Mouse (Mus musculus) CH12.LX (cell line): ENCODE results near the gene Dnm3. TPM values are rescaled to one million over a fixed set of nuclear protein-coding genes. Genes with fewer than 3 reads are reported as not detected.

Source experiments
- DNase-seq: peaks from one replicate; pipeline ENCODE4 v3.0.0-alpha.2; 2013; ENCODE audit errors: extremely low read depth
- H3K27ac ChIP-seq: 2 replicates; pipeline ENCODE4 v1.5.1; 2012; ENCODE audit warnings: low read depth, mild to moderate bottlenecking, control low read depth, moderate library complexity; ENCODE audit not compliant: insufficient read depth
- H3K27me3 ChIP-seq: replicated peaks from 2 replicates; pipeline ENCODE3; 2012; ENCODE audit warnings: inconsistent platforms
- H3K36me3 ChIP-seq, 2 experiments: replicated peaks in 1 of 2; 2 replicates each; pipeline versions ENCODE3 to v1.6.1; 2012; ENCODE audit warnings: inconsistent platforms in 1 of 2, low read length in 1 of 2, mild to moderate bottlenecking in 1 of 2, mixed read lengths in 1 of 2, moderate library complexity in 1 of 2; ENCODE audit not compliant: control insufficient read depth in 1 of 2, insufficient read depth in 1 of 2
- H3K4me1 ChIP-seq, 2 experiments: 2 replicates each; pipeline ENCODE4 v1.6.1; 2012; ENCODE audit warnings: inconsistent platforms in 1 of 2, moderate library complexity in 1 of 2; ENCODE audit not compliant: insufficient read depth in 2 of 2, control insufficient read depth in 1 of 2
- H3K4me2 ChIP-seq: 2 replicates; pipeline ENCODE4 v1.6.1; 2012; ENCODE audit warnings: low read depth, mild to moderate bottlenecking, control low read depth; ENCODE audit not compliant: poor library complexity, insufficient read depth, severe bottlenecking
- H3K4me3 ChIP-seq, 3 experiments: fragments of 150-350 bp in 1 of 3; sonication (generic) in 1 of 3; replicated peaks in 1 of 3; 2 replicates each; pipeline versions ENCODE3 to v1.5.1; 2011 to 2012; ENCODE audit warnings: low read depth in 2 of 3, low read length in 2 of 3, mild to moderate bottlenecking in 2 of 3, moderate library complexity in 2 of 3, control low read depth in 1 of 3, improper control_type of control experiment in 1 of 3, inconsistent platforms in 1 of 3, mixed read lengths in 1 of 3; ENCODE audit not compliant: poor library complexity in 1 of 3
- H3K79me2 ChIP-seq: replicated peaks from 2 replicates; pipeline ENCODE4 v1.6.1; 2012; ENCODE audit warnings: mild to moderate bottlenecking, moderate library complexity; ENCODE audit not compliant: control insufficient read depth, poor library complexity, insufficient read depth, severe bottlenecking; ENCODE audit errors: extremely low read depth
- H3K9ac ChIP-seq: 2 replicates; pipeline ENCODE4 v1.6.1; 2012; ENCODE audit warnings: low read depth, mild to moderate bottlenecking, control low read depth, moderate library complexity; ENCODE audit not compliant: insufficient read depth
- H3K9me3 ChIP-seq: replicated peaks from 2 replicates; pipeline ENCODE3; 2012; ENCODE audit warnings: low read length, inconsistent platforms, mixed read lengths
- E2F4 ChIP-seq: IDR thresholded peaks from 2 replicates; pipeline ENCODE4 v1.6.1; 2011; ENCODE audit warnings: low read depth, low read length, improper control_type of control experiment; ENCODE audit not compliant: insufficient replicate concordance
- ELF1 ChIP-seq: IDR thresholded peaks from 2 replicates; pipeline ENCODE4 v1.6.1; 2014; ENCODE audit warnings: low read depth, mild to moderate bottlenecking, inconsistent platforms, low read length, improper control_type of control experiment
- EP300 ChIP-seq: IDR thresholded peaks from 2 replicates; pipeline ENCODE4 v1.6.1; 2011; ENCODE audit warnings: low read length, improper control_type of control experiment
- HCFC1 ChIP-seq: IDR thresholded peaks from 2 replicates; pipeline ENCODE4 v1.6.1; 2012; ENCODE audit warnings: low read depth, mild to moderate bottlenecking, inconsistent platforms, low read length, improper control_type of control experiment
- IRF4 ChIP-seq: IDR thresholded peaks from 2 replicates; pipeline ENCODE4 v1.6.1; 2014; ENCODE audit warnings: low read depth, mild to moderate bottlenecking, inconsistent platforms, low read length, improper control_type of control experiment
- MAFK ChIP-seq: IDR thresholded peaks from 2 replicates; pipeline ENCODE4 v1.6.1; 2011; ENCODE audit warnings: low read length, improper control_type of control experiment; ENCODE audit not compliant: insufficient replicate concordance
- POLR2AphosphoS2 ChIP-seq: IDR thresholded peaks from 2 replicates; pipeline ENCODE4 v1.6.1; 2011; ENCODE audit warnings: low read depth, low read length, improper control_type of control experiment
- RAD21 ChIP-seq: IDR thresholded peaks from 2 replicates; pipeline ENCODE4 v1.6.1; 2011; ENCODE audit warnings: low read depth, mild to moderate bottlenecking, low read length, improper control_type of control experiment, moderate library complexity
- USF2 ChIP-seq: conservative IDR thresholded peaks from 2 replicates; pipeline ENCODE4 v1.6.1; 2011; ENCODE audit warnings: low read depth, low read length, improper control_type of control experiment
- ZC3H11A ChIP-seq: IDR thresholded peaks from 2 replicates; pipeline ENCODE4 v1.6.1; 2012; ENCODE audit warnings: low read depth, mild to moderate bottlenecking, inconsistent platforms, low read length, improper control_type of control experiment
- ZKSCAN1 ChIP-seq: IDR thresholded peaks from 2 replicates; pipeline ENCODE4 v1.6.1; 2012; ENCODE audit warnings: low read depth, inconsistent platforms, low read length, improper control_type of control experiment, borderline replicate concordance
- ZMIZ1 ChIP-seq: IDR thresholded peaks from 2 replicates; pipeline ENCODE4 v1.6.1; 2012; ENCODE audit warnings: low read depth, mild to moderate bottlenecking, inconsistent platforms, low read length, improper control_type of control experiment
- ZNF384 ChIP-seq: IDR thresholded peaks from 2 replicates; pipeline ENCODE4 v1.6.1; 2012; ENCODE audit warnings: low read depth, low read length, improper control_type of control experiment, inconsistent platforms
- dilution Hi-C: fragments of 300-500 bp; cut with MboI; formaldehyde crosslinking; loops from 2 replicates; pipeline ENCODE4 v1.14.3; 2020; ENCODE audit warnings: low sequenced_read_pairs; ENCODE audit not compliant: extremely low pct_unique_long_range_greater_than_20kb, extremely low pct_ligation_motif_present
- in situ Hi-C: fragments of 300-500 bp; cut with MboI; formaldehyde crosslinking; loops from 3 replicates; pipeline ENCODE4 v1.14.3; 2019; ENCODE audit warnings: low sequenced_read_pairs, low pct_ligation_motif_present, low pct_unique_long_range_greater_than_20kb, mixed read lengths
- polyA plus RNA-seq: library from polyadenylated mRNA; unstranded; fragments of >175 nt; gene quantifications from 2 replicates; pipeline ENCODE4 v1.2.1, GENCODE M21; 2012; ENCODE audit warnings: low read depth; ENCODE audit not compliant: insufficient read length
- total RNA-seq, 2 experiments: library from RNA; depleted of rRNA; stranded (reverse); fragments of 300-350 nt in 1 of 2; fragments of >200 nt in 1 of 2; gene quantifications; 2 replicates each; pipeline ENCODE4 v1.2.3; 2012 to 2014

Gene Dnm3
- total and polyA plus RNA-seq, 3 experiments, result 3.6 to 9.5 (median 6.9) TPM

DNA sequence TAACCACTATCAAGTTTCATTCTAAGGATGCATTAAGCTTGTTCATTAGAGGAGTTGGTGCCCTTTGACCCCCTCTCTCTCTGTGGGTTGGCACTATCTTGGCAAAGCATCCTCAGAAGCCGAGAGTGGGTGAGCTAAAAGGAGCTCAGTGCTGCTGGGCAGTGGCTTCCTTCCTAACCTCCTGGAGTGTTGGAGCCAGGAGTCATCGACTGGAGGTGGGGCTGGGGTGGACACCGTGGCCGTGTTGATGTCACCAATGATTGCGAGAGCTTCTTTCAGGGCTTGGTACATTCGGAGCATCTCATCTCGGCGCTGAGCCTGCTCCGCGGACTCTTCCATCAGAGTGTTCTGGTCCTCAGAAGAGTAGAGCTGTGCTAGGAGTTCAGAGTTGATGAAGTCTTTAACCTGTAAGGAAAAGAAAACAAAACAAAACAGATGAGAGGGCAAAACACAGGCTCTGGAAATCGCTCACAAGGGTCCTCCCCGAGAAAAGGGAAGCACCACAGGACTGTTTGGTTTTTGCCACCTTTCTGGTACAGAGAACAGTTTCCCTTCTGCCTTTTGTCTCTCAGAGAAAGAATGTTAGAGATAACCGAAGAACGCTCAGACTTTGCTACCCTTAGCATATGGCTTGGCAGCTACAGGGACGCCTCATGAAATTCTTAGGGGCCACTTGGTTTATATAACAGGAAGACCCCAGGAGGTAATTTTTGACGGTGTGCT, 466.1 kb downstream of the Dnm3 start:
- Histone ChIP-seq H3K27ac (no peak overlapping the region), H3K79me2 (no peaks in the 10 kb centered on the region), H3K4me3 (no peak overlapping the region), H3K4me2 (no peak overlapping the region), H3K27me3 (no peaks in the 10 kb centered on the region), H3K9ac (no peak overlapping the region), H3K36me3 (peaks cover 10 to 18% of the 10 kb centered on the region in 2 experiments), H3K9me3 (no peaks in the 10 kb centered on the region), H3K4me1 (peaks cover 0 to 7% of the 10 kb centered on the region in 2 experiments; a peak in 2 of 4 replicates)
- TF ChIP-seq RAD21 (no peak), ZNF384 (no peak), ELF1 (no peak), EP300 (no peak), ZMIZ1 (no peak), USF2 (no peak), E2F4 (no peak), ZKSCAN1 (no peak)
- in situ Hi-C loops (no loop called here), dilution Hi-C loops (no loop called here)
- DNase-seq, result no peak

DNA sequence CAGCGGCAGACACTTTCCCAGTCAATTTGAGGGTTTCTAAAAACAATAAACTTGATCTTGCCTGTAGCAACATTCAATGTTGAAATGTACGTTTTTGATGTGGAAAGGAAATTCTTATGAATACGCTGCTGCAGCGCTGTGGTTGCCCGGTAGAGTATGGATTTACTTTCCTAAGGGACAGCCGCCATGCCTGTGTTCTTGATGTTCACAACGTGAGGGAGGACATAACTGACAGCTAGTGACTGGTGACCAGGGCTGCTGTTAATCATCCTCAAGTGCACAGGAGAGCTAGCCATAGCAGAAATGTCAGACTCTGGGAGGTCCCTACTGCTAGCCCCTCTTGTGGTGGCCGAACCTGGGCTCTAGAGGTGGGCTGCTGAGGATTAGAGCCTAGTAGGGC, 468.7 kb downstream of the Dnm3 start:
- in situ Hi-C loops, result loop anchor here (10.0 kb wide), 1 partner anchor 176 kb away; no protein-coding TSS in a partner anchor
- no peak overlapping the region for H3K4me2 ChIP-seq
- no peaks in the 10 kb centered on the region for H3K79me2 ChIP-seq
- H3K9me3 ChIP-seq, result no peaks in the 10 kb centered on the region
- no peak overlapping the region for H3K9ac ChIP-seq
- no peak for DNase-seq
- H3K27me3 ChIP-seq, result no peaks in the 10 kb centered on the region
- TF ChIP-seq MAFK, result no peak
- TF ChIP-seq ZC3H11A, result no peak
- TF ChIP-seq HCFC1, result no peak
- TF ChIP-seq ELF1, result no peak
- TF ChIP-seq POLR2AphosphoS2, result no peak
- no peak for TF ChIP-seq IRF4
- TF ChIP-seq USF2, result no peak
- TF ChIP-seq, all 38 proteins: peak for 0
- no peak overlapping the region for H3K4me3 ChIP-seq
- peaks cover 10 to 18% of the 10 kb centered on the region in 2 experiments for H3K36me3 ChIP-seq
- no peak overlapping the region for H3K27ac ChIP-seq
- dilution Hi-C loops, result no loop called here
- peaks cover 2 to 28% of the 10 kb centered on the region in 2 experiments; a peak in 2 of 4 replicates for H3K4me1 ChIP-seq
